Mouse (Mus musculus) olfactory bulb, adult 2 months (tissue): ENCODE data around the gene Fcrlb. TPM values are rescaled to one million over a fixed set of nuclear protein-coding genes. Genes with fewer than 3 reads are reported as not detected.

ENCODE experiments used
- H3K27ac ChIP-seq: fragments of 200-500 bp; 2 replicates; pipeline ENCODE4 v1.5.1; 2012; ENCODE audit warnings: low read depth, low read length; ENCODE audit not compliant: insufficient read depth
- H3K4me1 ChIP-seq: fragments of 200-500 bp; 2 replicates; pipeline ENCODE4 v1.6.1; 2012; ENCODE audit warnings: low read length; ENCODE audit not compliant: control insufficient read depth, insufficient read depth
- H3K4me3 ChIP-seq: fragments of 200-500 bp; 2 replicates; pipeline ENCODE4 v1.5.1; 2012; ENCODE audit warnings: mild to moderate bottlenecking, low read depth, low read length, moderate library complexity; ENCODE audit not compliant: insufficient read depth
- CTCF ChIP-seq: fragments of 200-500 bp; IDR thresholded peaks from 2 replicates; pipeline ENCODE4 v1.5.1; 2012; ENCODE audit warnings: low read depth, mild to moderate bottlenecking, low read length, moderate library complexity; ENCODE audit not compliant: insufficient read depth
- POLR2A ChIP-seq: fragments of 200-500 bp; IDR thresholded peaks from 2 replicates; pipeline ENCODE4 v1.6.1; 2012; ENCODE audit warnings: mild to moderate bottlenecking, low read depth, low read length, moderate library complexity; ENCODE audit not compliant: insufficient read depth
- WGBS: fragments of 180-500 bp; shearing (Covaris S2); methylation state at CpG from one replicate; pipeline ENCODE4 v1.1.7; 2018; 5-methylcytosine and 5-hydroxymethylcytosine counted together
- polyA plus RNA-seq: library from polyadenylated mRNA; stranded (reverse); fragments of >200 nt; gene quantifications from 2 replicates; pipeline ENCODE4 v1.2.4, GENCODE M21; 2012; ENCODE audit warnings: low replicate concordance; ENCODE audit not compliant: missing spikeins, insufficient read depth, insufficient read length

Gene Fcrlb
- polyA plus RNA-seq, 1 experiment: not detected

GRCm38 (mm10) chr1:170866992-170867690, 45.6 kb downstream of the Fcrlb start:
- 1% methylated on average over 30 of the region's 30 CpGs for WGBS
- Histone ChIP-seq H3K4me3 (peak overlapping the region; percentile 80), H3K27ac (0 out of 2 replicates have a peak overlapping the region, but pooled peaks have one; percentile 16), H3K4me1 (no peaks in the 10 kb centered on the region)
- no peak for TF ChIP-seq CTCF
- TF ChIP-seq POLR2A: no peak

- Histone ChIP-seq H3K4me3 (no peak overlapping the region), H3K27ac (no peak overlapping the region), H3K4me1 (no peaks in the 10 kb centered on the region)
- WGBS: 88% methylated on average over 5 of the region's 5 CpGs
- TF ChIP-seq POLR2A: no peak
- no peak for TF ChIP-seq CTCF
Observed at GRCm38 (mm10) chr1:170865406-170865805, 47.3 kb downstream of the Fcrlb start.

- WGBS: 75% methylated on average over 3 of the region's 3 CpGs
- no peak for TF ChIP-seq CTCF
- no peak for TF ChIP-seq POLR2A
Observed at GRCm38 (mm10) chr1:170864754-170865153, 48.0 kb downstream of the Fcrlb start.

GRCm38 (mm10) chr1:170864234-170864633, 48.5 kb downstream of the Fcrlb start:
- Histone ChIP-seq H3K27ac (no peak overlapping the region), H3K4me3 (no peak overlapping the region), H3K4me1 (no peaks in the 10 kb centered on the region)
- TF ChIP-seq POLR2A (no peak), CTCF (no peak)

More at GRCm38 (mm10) chr1:170864754-170865153, 48.0 kb downstream of the Fcrlb start:
- H3K4me3 ChIP-seq: no peak overlapping the region
- no peaks in the 10 kb centered on the region for H3K4me1 ChIP-seq
- no peak overlapping the region for H3K27ac ChIP-seq

- 63% methylated on average over 4 of the region's 4 CpGs for WGBS
- no peaks in the 10 kb centered on the region for H3K4me1 ChIP-seq
Observed at GRCm38 (mm10) chr1:170863033-170863432, 49.7 kb downstream of the Fcrlb start.

GRCm38 (mm10) chr1:170862435-170862717, 50.4 kb downstream of the Fcrlb start:
- no peak for TF ChIP-seq POLR2A
- no peak for TF ChIP-seq CTCF
- WGBS: 68% methylated on average over 3 of the region's 3 CpGs
- Histone ChIP-seq H3K27ac (no peak overlapping the region), H3K4me3 (no peak overlapping the region), H3K4me1 (no peaks in the 10 kb centered on the region)

More at GRCm38 (mm10) chr1:170863033-170863432, 49.7 kb downstream of the Fcrlb start:
- Histone ChIP-seq H3K4me3 (no peak overlapping the region), H3K27ac (no peak overlapping the region)
- no peak for TF ChIP-seq CTCF
- no peak for TF ChIP-seq POLR2A

GRCm38 (mm10) chr1:170861671-170862434, 50.9 kb downstream of the Fcrlb start:
- WGBS: 78% methylated on average over 13 of the region's 13 CpGs
- H3K27ac ChIP-seq: no peak overlapping the region
- TF ChIP-seq POLR2A (no peak), CTCF (no peak)
- no peaks in the 10 kb centered on the region for H3K4me1 ChIP-seq
- no peak overlapping the region for H3K4me3 ChIP-seq

- 93% methylated on average over 2 of the region's 2 CpGs for WGBS
- H3K4me3 ChIP-seq: no peak overlapping the region
- TF ChIP-seq CTCF (no peak), POLR2A (no peak)
- H3K27ac ChIP-seq: no peak overlapping the region
- H3K4me1 ChIP-seq: no peaks in the 10 kb centered on the region
Observed at GRCm38 (mm10) chr1:170858872-170859271, 53.9 kb downstream of the Fcrlb start.

GRCm38 (mm10) chr1:170857369-170857768, 55.4 kb downstream of the Fcrlb start:
- WGBS: 86% methylated on average over 2 of the region's 2 CpGs
- no peak overlapping the region for H3K27ac ChIP-seq
- TF ChIP-seq POLR2A (no peak), CTCF (no peak)

More at GRCm38 (mm10) chr1:170857369-170857768, 55.4 kb downstream of the Fcrlb start:
- no peaks in the 10 kb centered on the region for H3K4me1 ChIP-seq
- no peak overlapping the region for H3K4me3 ChIP-seq

Other genes with a start within 250 kb of the Fcrlb start
- not detected in 2 replicates for gene Atf6, start 45.2 kb downstream of the Fcrlb start, polyA plus RNA-seq
- not detected in 2 replicates for gene Gm26620, start 27.9 kb downstream of the Fcrlb start, polyA plus RNA-seq
- gene Dusp12, start 27.4 kb downstream of the Fcrlb start, polyA plus RNA-seq: not detected in 2 replicates
- not detected in 2 replicates for gene Fcrla, start 14.6 kb upstream of the Fcrlb start, polyA plus RNA-seq
- not detected in 2 replicates for gene Fcgr2b, start 63.6 kb upstream of the Fcrlb start, polyA plus RNA-seq
- not detected in 2 replicates for gene Fcgr4, start 106.0 kb upstream of the Fcrlb start, polyA plus RNA-seq
- gene Fcgr3, start 152.0 kb upstream of the Fcrlb start, polyA plus RNA-seq: not detected in 2 replicates
- gene Cfap126, start 201.0 kb upstream of the Fcrlb start, polyA plus RNA-seq: not detected in 2 replicates
- gene Sdhc, start 237.7 kb upstream of the Fcrlb start, polyA plus RNA-seq: not detected in 2 replicates
- gene Mpz, start 237.8 kb upstream of the Fcrlb start, polyA plus RNA-seq: not detected in 2 replicates